Mouse (Mus musculus): ENCODE measurements at regions not wholly inside any gene's neighbourhood (a gene's known extent, or its start where the extent isn't known, plus 50 kb on each side); places are given as distances from the start of the nearest gene placed in this dataset.

- TF ChIP-seq CTCF (conservative IDR thresholded peaks at IDR 0.05; ENCODE audit: insufficient read depth, insufficient read length, low read depth, low read length) = 0 out of 2 replicates have a peak, but pooled peaks have one; percentile 11
- no peak for TF ChIP-seq POLR2A (IDR thresholded peaks at IDR 0.05; ENCODE audit: low read depth, low read length)
Measured at GRCm38 (mm10) chr5:101157416-101157815, 311.9 kb downstream of the Gpat3 start.
